Mouse (Mus musculus) stomach, postnatal 0 days (tissue): ENCODE results near the gene Slc22a22. TPM values are rescaled to one million over a fixed set of nuclear protein-coding genes. Genes with fewer than 3 reads are reported as not detected.

Experiments
- ATAC-seq: fragments of 200-750 bp; cut with Nextera tagmentation; 2 replicates; pipeline ENCODE4 v1.8.0; 2017; ENCODE audit not compliant: low FRiP score, low TSS enrichment
- DNase-seq: peaks from one replicate; pipeline ENCODE4 v3.0.0-alpha.2; 2016; ENCODE audit warnings: low spot score
- H3K27ac ChIP-seq: fragments of 300-500 bp; sonication (generic); replicated peaks from 2 replicates; pipeline ENCODE4 v1.5.1; 2014; ENCODE audit warnings: mild to moderate bottlenecking, control low read depth
- H3K27me3 ChIP-seq: fragments of 300-500 bp; sonication (generic); 2 replicates; pipeline ENCODE4 v1.6.1; 2014; ENCODE audit warnings: low read length; ENCODE audit not compliant: control insufficient read depth, insufficient read depth
- H3K36me3 ChIP-seq: fragments of 300-500 bp; sonication (generic); 2 replicates; pipeline ENCODE4 v1.6.1; 2014; ENCODE audit warnings: low read length, mixed read lengths; ENCODE audit not compliant: control insufficient read depth, insufficient read depth
- H3K4me1 ChIP-seq: fragments of 300-500 bp; sonication (generic); replicated peaks from 2 replicates; pipeline ENCODE4 v1.6.1; 2014; ENCODE audit warnings: antibody characterized with exemption; ENCODE audit not compliant: control insufficient read depth, insufficient read depth
- H3K4me2 ChIP-seq: fragments of 300-500 bp; sonication (generic); replicated peaks from 2 replicates; pipeline ENCODE4 v1.6.1; 2014; ENCODE audit warnings: low read depth, mild to moderate bottlenecking, control low read depth, moderate library complexity
- H3K4me3 ChIP-seq: fragments of 300-500 bp; sonication (generic); 2 replicates; pipeline ENCODE4 v1.5.1; 2014; ENCODE audit warnings: low read depth, low read length, control low read depth
- H3K9ac ChIP-seq: fragments of 300-500 bp; sonication (generic); 2 replicates; pipeline ENCODE4 v1.6.1; 2014; ENCODE audit warnings: mild to moderate bottlenecking, low read length, control low read depth, mixed read lengths
- H3K9me3 ChIP-seq: fragments of 300-500 bp; sonication (generic); 2 replicates; pipeline ENCODE4 v1.6.1; 2016; ENCODE audit warnings: low read length; ENCODE audit not compliant: control insufficient read depth
- CTCF ChIP-seq: IDR thresholded peaks from 2 replicates; pipeline ENCODE4 v1.5.1; 2016; ENCODE audit warnings: antibody characterized with exemption, low read depth, mild to moderate bottlenecking, moderate library complexity
- EP300 ChIP-seq: optimal IDR thresholded peaks from 2 replicates; pipeline ENCODE3; 2016; ENCODE audit warnings: antibody characterized with exemption
- WGBS: fragments of 180-500 bp; shearing (Covaris S2); extraction: QIAGEN DNeasy Blood & Tissue Kit; methylation state at CpG from one replicate; pipeline ENCODE4 v1.1.7; 2014; 5-methylcytosine and 5-hydroxymethylcytosine counted together
- polyA plus RNA-seq: library from polyadenylated mRNA; unstranded; fragments of >200 nt; fragmentation: Nextera tagmentation; extraction: Ambion mirVana; gene quantifications from 2 replicates; pipeline ENCODE4 v1.2.1, GENCODE M21; 2015

Gene Slc22a22
- polyA plus RNA-seq, 1 experiment from 2014 or later: not detected

DNA sequence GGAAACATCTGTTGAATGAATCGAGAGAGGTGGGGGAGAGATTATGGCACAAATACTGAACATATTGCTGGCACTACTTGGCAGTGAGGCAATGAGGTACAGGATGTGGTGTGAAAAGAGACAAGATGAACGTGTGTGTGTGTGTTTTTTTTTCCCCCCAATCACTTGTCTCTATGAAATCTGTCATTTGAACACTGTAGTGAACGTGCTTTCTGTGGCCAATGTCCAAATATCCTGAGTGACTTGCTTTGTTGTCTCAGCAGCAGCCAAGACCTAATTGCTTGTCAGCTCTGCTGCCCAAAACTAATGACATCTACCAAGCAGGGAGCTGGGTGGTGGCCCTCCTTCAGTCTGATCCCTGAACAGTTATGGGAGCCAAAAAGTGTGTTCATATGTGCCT lies 136.9 kb downstream of the Slc22a22 start:
- Histone ChIP-seq H3K4me2 (no peak overlapping the region), H3K4me3 (no peak overlapping the region), H3K36me3 (no peaks in the 10 kb centered on the region), H3K27ac (no peak overlapping the region), H3K27me3 (no peaks in the 10 kb centered on the region), H3K9me3 (no peaks in the 10 kb centered on the region), H3K9ac (no peak overlapping the region), H3K4me1 (no peaks in the 10 kb centered on the region)
- TF ChIP-seq CTCF (no peak), EP300 (no peak)
- 48% methylated on average over 3 of the region's 3 CpGs for WGBS
- ATAC-seq (no peak), DNase-seq (no peak)

DNA sequence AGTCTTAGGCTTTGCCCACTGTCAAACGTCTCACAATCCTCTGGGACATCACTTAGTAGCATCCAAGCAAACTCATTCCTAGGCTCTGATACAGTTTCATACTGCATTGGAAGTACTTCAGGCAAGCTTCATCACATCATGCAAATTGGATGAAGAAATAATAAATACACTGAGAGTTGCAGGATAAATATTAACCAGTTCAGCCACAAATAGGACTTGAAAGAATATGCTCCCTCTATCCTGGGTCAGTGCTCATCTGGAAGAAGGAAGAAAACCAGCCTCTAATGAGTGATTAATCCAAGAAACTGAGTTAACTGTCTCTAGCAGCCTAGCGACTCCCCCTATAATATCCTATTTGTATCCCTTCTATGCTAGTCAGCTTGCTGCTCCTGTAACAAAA lies 146.1 kb downstream of the Slc22a22 start:
- Histone ChIP-seq H3K4me1 (no peaks in the 10 kb centered on the region), H3K9ac (no peak overlapping the region), H3K9me3 (no peaks in the 10 kb centered on the region), H3K4me2 (no peak overlapping the region), H3K27me3 (no peaks in the 10 kb centered on the region), H3K4me3 (no peak overlapping the region), H3K36me3 (no peaks in the 10 kb centered on the region), H3K27ac (no peak overlapping the region)
- ATAC-seq (no peak), DNase-seq (no peak)
- no peak for TF ChIP-seq EP300
- no peak for TF ChIP-seq CTCF
- WGBS: 82% methylated on average over 2 of the region's 2 CpGs

DNA sequence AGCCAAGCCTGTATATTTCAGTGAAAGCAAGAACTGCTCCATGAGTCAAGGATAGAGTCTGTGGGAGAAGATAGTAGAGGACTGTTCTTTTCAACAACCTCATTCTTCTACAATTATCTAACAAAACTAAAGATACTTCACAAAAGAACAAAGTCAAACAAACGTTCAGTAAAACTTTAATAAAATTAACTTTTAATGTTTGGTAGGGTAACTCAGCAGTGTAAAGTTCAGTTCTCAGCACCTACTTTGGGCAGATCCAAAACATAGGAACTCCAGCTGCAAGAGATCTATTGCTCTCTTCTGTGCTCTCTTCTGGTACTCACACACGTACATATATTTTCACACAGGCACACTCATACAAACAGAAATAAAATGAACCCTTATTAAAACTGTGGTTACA lies 159.4 kb downstream of the Slc22a22 start:
- no peaks in the 10 kb centered on the region for H3K27me3 ChIP-seq
- WGBS: 59% methylated on average over 2 of the region's 2 CpGs
- no peak overlapping the region for H3K4me3 ChIP-seq
- H3K27ac ChIP-seq: no peak overlapping the region
- H3K9ac ChIP-seq: no peak overlapping the region
- ATAC-seq: no peak
- H3K4me2 ChIP-seq: no peak overlapping the region
- TF ChIP-seq CTCF: no peak
- no peak for TF ChIP-seq EP300
- no peak for DNase-seq
- no peaks in the 10 kb centered on the region for H3K9me3 ChIP-seq
- no peaks in the 10 kb centered on the region for H3K36me3 ChIP-seq
- H3K4me1 ChIP-seq: no peaks in the 10 kb centered on the region

DNA sequence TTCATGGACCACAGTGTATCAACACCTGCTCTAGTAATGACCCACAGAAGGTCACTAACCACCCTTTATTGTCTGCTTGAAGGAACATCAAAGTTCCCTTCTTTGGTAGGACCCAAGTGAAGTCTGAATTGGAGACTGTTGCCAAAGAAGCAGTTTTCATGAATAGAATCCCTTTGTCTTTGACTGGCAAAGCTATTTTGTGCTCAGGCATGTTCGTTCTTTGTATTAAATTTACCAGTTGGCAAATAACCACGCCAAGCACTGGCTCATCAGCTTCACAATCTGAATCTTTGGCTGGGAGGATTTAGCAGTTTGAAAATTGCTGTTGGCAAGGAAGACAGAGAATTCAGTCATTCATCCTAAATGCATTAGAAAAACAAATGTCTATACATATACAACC lies 160.9 kb downstream of the Slc22a22 start:
- Histone ChIP-seq H3K27me3 (no peaks in the 10 kb centered on the region), H3K27ac (no peak overlapping the region), H3K36me3 (no peaks in the 10 kb centered on the region), H3K4me1 (no peaks in the 10 kb centered on the region), H3K9me3 (no peaks in the 10 kb centered on the region), H3K4me2 (no peak overlapping the region), H3K9ac (no peak overlapping the region), H3K4me3 (no peak overlapping the region)
- no peak for ATAC-seq
- TF ChIP-seq EP300: no peak
- TF ChIP-seq CTCF: no peak
- no peak for DNase-seq
- WGBS: 79% methylated on average over 2 of the region's 2 CpGs

DNA sequence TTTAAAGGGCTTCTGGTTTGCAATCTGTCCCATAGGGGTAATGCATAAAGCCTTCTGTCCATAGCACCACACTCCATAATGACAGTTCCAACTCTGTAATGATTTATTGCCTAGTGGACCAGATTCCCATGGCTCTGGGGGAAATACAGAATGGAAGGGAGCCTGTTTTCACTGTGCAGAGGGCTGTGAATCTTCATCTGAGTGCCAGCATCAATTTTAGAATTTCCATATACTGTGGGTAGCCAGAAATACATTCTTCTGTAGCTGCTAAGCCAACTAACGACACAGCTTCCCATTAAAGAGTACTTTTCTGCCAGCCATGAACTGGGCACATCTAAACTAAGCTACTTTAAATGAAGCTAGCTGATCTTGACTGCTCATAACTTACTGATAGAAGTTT lies 174.7 kb downstream of the Slc22a22 start:
- no peaks in the 10 kb centered on the region for H3K36me3 ChIP-seq
- no peaks in the 10 kb centered on the region for H3K9me3 ChIP-seq
- H3K27ac ChIP-seq: no peak overlapping the region
- TF ChIP-seq EP300 (no peak), CTCF (no peak)
- H3K4me1 ChIP-seq: no peaks in the 10 kb centered on the region
- DNase-seq: no peak
- H3K9ac ChIP-seq: no peak overlapping the region
- 64% methylated on average over 1 of the region's 1 CpGs for WGBS
- no peak overlapping the region for H3K4me2 ChIP-seq
- no peak overlapping the region for H3K4me3 ChIP-seq
- ATAC-seq: no peak
- no peaks in the 10 kb centered on the region for H3K27me3 ChIP-seq

DNA sequence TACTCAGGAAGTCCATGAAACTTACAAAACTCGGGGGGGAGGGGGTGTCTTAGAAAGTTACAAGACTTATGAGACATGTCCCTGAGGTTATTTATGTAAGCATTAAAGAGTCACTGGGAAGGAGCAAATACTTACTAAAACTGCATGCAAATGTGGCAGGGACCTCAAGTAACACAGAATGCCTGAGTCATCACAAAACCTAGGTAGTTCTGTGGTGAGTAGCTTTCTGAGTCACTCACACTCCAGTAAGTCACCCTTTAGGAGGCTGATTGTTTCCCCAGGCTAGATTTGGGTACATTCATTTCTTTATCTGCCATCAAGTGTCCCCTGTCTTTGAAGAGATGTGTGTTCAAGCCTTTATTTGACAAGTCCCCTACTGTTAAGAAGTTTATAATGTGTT lies 198.9 kb downstream of the Slc22a22 start:
- H3K4me1 ChIP-seq: no peaks in the 10 kb centered on the region

More for the DNA sequence above, 198.9 kb downstream of the Slc22a22 start:
- no peak for TF ChIP-seq EP300
- TF ChIP-seq CTCF: no peak
- Histone ChIP-seq H3K4me3 (no peak overlapping the region), H3K27ac (no peak overlapping the region), H3K9ac (no peak overlapping the region), H3K9me3 (no peaks in the 10 kb centered on the region), H3K4me2 (no peak overlapping the region), H3K36me3 (no peaks in the 10 kb centered on the region), H3K27me3 (no peaks in the 10 kb centered on the region)
- 47% methylated on average over 1 of the region's 1 CpGs for WGBS
- ATAC-seq: no peak
- no peak for DNase-seq
